Mouse (Mus musculus) stomach, postnatal 0 days (tissue): ENCODE data around the gene Gls2.

Experiments
- CTCF ChIP-seq: IDR thresholded peaks from 2 replicates; pipeline ENCODE4 v1.5.1; 2016; ENCODE audit warnings: antibody characterized with exemption, low read depth, mild to moderate bottlenecking, moderate library complexity
- EP300 ChIP-seq: optimal IDR thresholded peaks from 2 replicates; pipeline ENCODE3; 2016; ENCODE audit warnings: antibody characterized with exemption

GRCm38 (mm10) chr10:128191472-128191871 is 2.8 kb upstream of the Gls2 start:
- TF ChIP-seq CTCF (no peak), EP300 (no peak)
